Mouse (Mus musculus): ENCODE measurements around the gene Chrm3. TPM values are rescaled to one million over a fixed set of nuclear protein-coding genes. Genes with fewer than 3 reads are reported as not detected.

Chrm3 gene
- polyA plus RNA-seq, 1 experiment: 36.0 TPM

DNA sequence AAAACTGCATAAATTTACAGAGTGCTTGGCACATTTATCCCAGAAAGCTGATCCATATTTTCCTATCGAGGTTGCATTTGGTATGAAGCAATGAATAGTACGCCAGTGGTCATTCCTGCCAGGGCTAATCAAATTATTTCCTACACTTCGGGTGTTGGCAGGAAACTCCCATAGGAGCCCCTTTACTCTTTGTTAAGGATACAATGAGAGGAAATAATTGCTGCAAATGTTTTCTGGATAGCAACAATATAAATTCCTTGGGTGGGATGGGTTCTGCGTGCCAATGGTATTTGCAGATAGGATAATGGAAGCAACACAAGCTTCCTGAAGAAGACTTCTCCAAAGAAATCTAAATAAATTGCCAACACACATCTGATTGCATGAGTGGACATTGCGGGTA is 329.1 kb downstream of the Chrm3 start:
- Histone ChIP-seq H3K4me3 (ENCODE audit: insufficient read depth, low read length) (no peak overlapping the region), H3K27ac (ENCODE audit: insufficient read depth, low read length) (no peak overlapping the region), H3K4me1 (ENCODE audit: control insufficient read depth, insufficient read depth, low read length) (no peaks in the 10 kb centered on the region)
- TF ChIP-seq CTCF (IDR thresholded peaks at IDR 0.05; ENCODE audit: extremely low read depth, insufficient read depth, low read length) (no peak), POLR2A (IDR thresholded peaks at IDR 0.05; ENCODE audit: extremely low read depth, insufficient read depth, low read length) (no peak)

- H3K4me1 ChIP-seq (ENCODE audit: control insufficient read depth, insufficient read depth, low read length): no peaks in the 10 kb centered on the region
- H3K4me3 ChIP-seq (ENCODE audit: insufficient read depth, low read length): no peak overlapping the region
- TF ChIP-seq POLR2A (IDR thresholded peaks at IDR 0.05; ENCODE audit: extremely low read depth, insufficient read depth, low read length) (no peak), CTCF (IDR thresholded peaks at IDR 0.05; ENCODE audit: extremely low read depth, insufficient read depth, low read length) (no peak)
- H3K27ac ChIP-seq (ENCODE audit: insufficient read depth, low read length): no peak overlapping the region
Observed at GRCm38 (mm10) chr13:10029944-10030343, 330.7 kb downstream of the Chrm3 start.

DNA sequence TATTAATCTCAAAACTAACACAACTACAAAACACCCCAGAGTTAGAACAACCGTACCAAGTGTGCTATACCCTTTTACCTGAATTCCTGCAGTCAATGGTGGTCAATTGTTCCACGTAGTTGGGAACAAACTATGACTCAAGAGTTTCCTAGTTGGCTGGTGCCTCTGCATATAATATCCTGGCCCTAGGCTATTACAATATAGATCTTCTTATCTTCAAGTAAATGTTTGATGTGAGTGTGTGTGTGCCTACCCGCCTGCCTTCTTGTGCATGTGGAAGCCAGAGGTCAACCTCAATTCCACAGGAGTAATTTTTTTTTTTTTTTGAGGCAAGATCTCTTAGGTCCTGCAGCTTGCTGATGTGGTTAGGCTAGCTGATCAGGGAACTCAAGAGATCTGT is 335.5 kb downstream of the Chrm3 start:
- TF ChIP-seq CTCF (IDR thresholded peaks at IDR 0.05; ENCODE audit: extremely low read depth, insufficient read depth, low read length) (no peak), POLR2A (IDR thresholded peaks at IDR 0.05; ENCODE audit: extremely low read depth, insufficient read depth, low read length) (no peak)
- Histone ChIP-seq H3K4me3 (ENCODE audit: insufficient read depth, low read length) (no peak overlapping the region), H3K4me1 (ENCODE audit: control insufficient read depth, insufficient read depth, low read length) (peaks cover 5% of the 10 kb centered on the region), H3K27ac (ENCODE audit: insufficient read depth, low read length) (no peak overlapping the region)

DNA sequence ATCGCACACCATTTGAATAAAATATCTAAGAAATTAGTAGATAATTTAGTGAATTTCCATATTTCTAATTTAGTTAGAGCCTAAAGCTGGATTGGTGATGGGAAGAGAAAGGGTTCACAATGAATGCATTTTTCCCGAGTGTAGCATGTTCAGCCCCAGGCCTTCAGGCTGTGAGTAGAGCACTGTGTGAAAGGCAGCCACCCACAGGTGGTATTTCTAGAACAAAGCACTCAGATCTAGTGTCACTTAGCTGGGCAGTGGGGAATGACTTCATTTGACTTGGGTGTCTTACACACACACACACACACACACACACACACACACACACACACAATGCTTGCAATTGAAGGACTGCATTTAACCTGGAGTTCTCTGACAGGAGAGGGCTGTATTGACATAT is 337.5 kb downstream of the Chrm3 start:
- H3K27ac ChIP-seq (ENCODE audit: insufficient read depth, low read length): no peak overlapping the region; the same call in 1 of the 2 replicates
- H3K4me3 ChIP-seq (ENCODE audit: insufficient read depth, low read length): no peak overlapping the region
- TF ChIP-seq CTCF (IDR thresholded peaks at IDR 0.05; ENCODE audit: extremely low read depth, insufficient read depth, low read length): no peak
- TF ChIP-seq POLR2A (IDR thresholded peaks at IDR 0.05; ENCODE audit: extremely low read depth, insufficient read depth, low read length): no peak
- peaks cover 6% of the 10 kb centered on the region for H3K4me1 ChIP-seq (ENCODE audit: control insufficient read depth, insufficient read depth, low read length)

GRCm38 (mm10) chr13:10019252-10019651 is 341.4 kb downstream of the Chrm3 start:
- Histone ChIP-seq H3K4me3 (ENCODE audit: insufficient read depth, low read length) (no peak overlapping the region), H3K4me1 (ENCODE audit: control insufficient read depth, insufficient read depth, low read length) (peaks cover 6% of the 10 kb centered on the region), H3K27ac (ENCODE audit: insufficient read depth, low read length) (no peak overlapping the region)
- TF ChIP-seq CTCF (IDR thresholded peaks at IDR 0.05; ENCODE audit: extremely low read depth, insufficient read depth, low read length): no peak
- TF ChIP-seq POLR2A (IDR thresholded peaks at IDR 0.05; ENCODE audit: extremely low read depth, insufficient read depth, low read length): no peak

DNA sequence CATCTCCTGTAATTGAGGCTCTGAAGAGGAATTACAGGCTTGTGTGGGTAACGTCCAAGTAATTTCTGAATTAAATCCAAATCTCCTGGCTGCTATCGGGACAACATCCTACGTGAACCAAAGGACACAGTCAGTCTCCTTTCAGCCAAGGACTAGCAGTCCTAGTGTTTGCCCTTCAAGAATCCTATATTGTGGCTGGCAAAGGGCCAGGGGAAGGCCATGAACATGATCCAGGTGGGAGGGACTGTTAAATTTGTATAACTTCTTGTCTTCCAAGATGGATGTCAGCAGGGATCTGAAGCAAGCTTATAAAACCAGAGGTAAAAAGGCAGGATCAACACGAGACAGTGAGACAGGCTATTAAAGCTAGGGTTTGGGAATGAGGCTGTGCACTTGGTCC is 357.7 kb downstream of the Chrm3 start:
- H3K4me3 ChIP-seq (ENCODE audit: insufficient read depth, low read length): no peak overlapping the region
- TF ChIP-seq CTCF (IDR thresholded peaks at IDR 0.05; ENCODE audit: extremely low read depth, insufficient read depth, low read length) (no peak), POLR2A (IDR thresholded peaks at IDR 0.05; ENCODE audit: extremely low read depth, insufficient read depth, low read length) (no peak)
- no peak overlapping the region for H3K27ac ChIP-seq (ENCODE audit: insufficient read depth, low read length)
- peaks cover 3% of the 10 kb centered on the region for H3K4me1 ChIP-seq (ENCODE audit: control insufficient read depth, insufficient read depth, low read length)

DNA sequence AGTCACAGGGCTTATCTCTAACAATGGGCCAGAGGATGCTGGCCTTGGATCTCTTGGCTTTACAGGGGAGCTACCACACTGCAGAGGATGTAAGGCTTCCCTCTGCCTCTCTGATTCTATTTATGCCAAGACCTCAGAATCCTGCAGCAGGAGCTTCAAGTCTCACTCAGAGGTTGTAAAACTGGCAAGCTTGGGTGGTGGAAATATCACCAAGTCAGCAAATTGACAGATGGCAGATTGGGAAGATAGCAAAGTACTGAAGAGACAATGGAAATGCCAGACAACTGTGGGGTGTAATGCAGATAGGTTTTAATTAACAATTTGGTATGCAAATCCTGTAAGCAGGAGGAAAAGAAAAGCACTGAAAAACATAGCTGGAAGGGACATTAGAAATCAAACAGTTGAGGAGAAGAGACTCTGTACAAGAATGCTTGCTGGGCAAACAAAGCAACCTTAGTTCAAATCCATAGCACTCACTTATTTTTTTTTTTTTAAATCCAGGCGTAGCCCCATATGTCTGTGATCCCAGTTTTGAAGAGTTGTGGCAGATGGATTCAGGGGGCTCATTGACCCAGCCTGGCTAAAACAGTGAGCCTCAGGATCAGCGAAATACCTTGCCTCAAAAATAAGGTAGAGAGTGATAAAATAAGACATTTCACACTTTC is 362.9 kb downstream of the Chrm3 start:
- Histone ChIP-seq H3K4me1 (ENCODE audit: control insufficient read depth, insufficient read depth, low read length) (peaks cover 1% of the 10 kb centered on the region; the same call in 1 of the 2 replicates), H3K4me3 (ENCODE audit: insufficient read depth, low read length) (no peak overlapping the region), H3K27ac (ENCODE audit: insufficient read depth, low read length) (no peak overlapping the region)
- TF ChIP-seq POLR2A (IDR thresholded peaks at IDR 0.05; ENCODE audit: extremely low read depth, insufficient read depth, low read length): no peak
- no peak for TF ChIP-seq CTCF (IDR thresholded peaks at IDR 0.05; ENCODE audit: extremely low read depth, insufficient read depth, low read length)

- peaks cover 1% of the 10 kb centered on the region; the same call in 1 of the 2 replicates for H3K4me1 ChIP-seq (ENCODE audit: control insufficient read depth, insufficient read depth, low read length)
- H3K27ac ChIP-seq (ENCODE audit: insufficient read depth, low read length): no peak overlapping the region
- no peak overlapping the region for H3K4me3 ChIP-seq (ENCODE audit: insufficient read depth, low read length)
- TF ChIP-seq POLR2A (IDR thresholded peaks at IDR 0.05; ENCODE audit: extremely low read depth, insufficient read depth, low read length) (no peak), CTCF (IDR thresholded peaks at IDR 0.05; ENCODE audit: extremely low read depth, insufficient read depth, low read length) (no peak)
Observed at GRCm38 (mm10) chr13:9995852-9996251, 364.8 kb downstream of the Chrm3 start.

- Histone ChIP-seq H3K4me1 (ENCODE audit: control insufficient read depth, insufficient read depth, low read length) (peaks cover 1% of the 10 kb centered on the region; the same call in 1 of the 2 replicates), H3K4me3 (ENCODE audit: insufficient read depth, low read length) (no peak overlapping the region), H3K27ac (ENCODE audit: insufficient read depth, low read length) (no peak overlapping the region)
- TF ChIP-seq POLR2A (IDR thresholded peaks at IDR 0.05; ENCODE audit: extremely low read depth, insufficient read depth, low read length) (no peak), CTCF (IDR thresholded peaks at IDR 0.05; ENCODE audit: extremely low read depth, insufficient read depth, low read length) (no peak)
Observed at GRCm38 (mm10) chr13:9993571-9993970, 367.1 kb downstream of the Chrm3 start.

- Histone ChIP-seq H3K4me3 (ENCODE audit: insufficient read depth, low read length) (no peak overlapping the region), H3K27ac (ENCODE audit: insufficient read depth, low read length) (no peak overlapping the region), H3K4me1 (ENCODE audit: control insufficient read depth, insufficient read depth, low read length) (no peaks in the 10 kb centered on the region; the same call in 1 of the 2 replicates)
- TF ChIP-seq POLR2A (IDR thresholded peaks at IDR 0.05; ENCODE audit: extremely low read depth, insufficient read depth, low read length) (no peak), CTCF (IDR thresholded peaks at IDR 0.05; ENCODE audit: extremely low read depth, insufficient read depth, low read length) (no peak)
Observed at GRCm38 (mm10) chr13:9992640-9993039, 368.0 kb downstream of the Chrm3 start.
